In the genomic region with DNA sequence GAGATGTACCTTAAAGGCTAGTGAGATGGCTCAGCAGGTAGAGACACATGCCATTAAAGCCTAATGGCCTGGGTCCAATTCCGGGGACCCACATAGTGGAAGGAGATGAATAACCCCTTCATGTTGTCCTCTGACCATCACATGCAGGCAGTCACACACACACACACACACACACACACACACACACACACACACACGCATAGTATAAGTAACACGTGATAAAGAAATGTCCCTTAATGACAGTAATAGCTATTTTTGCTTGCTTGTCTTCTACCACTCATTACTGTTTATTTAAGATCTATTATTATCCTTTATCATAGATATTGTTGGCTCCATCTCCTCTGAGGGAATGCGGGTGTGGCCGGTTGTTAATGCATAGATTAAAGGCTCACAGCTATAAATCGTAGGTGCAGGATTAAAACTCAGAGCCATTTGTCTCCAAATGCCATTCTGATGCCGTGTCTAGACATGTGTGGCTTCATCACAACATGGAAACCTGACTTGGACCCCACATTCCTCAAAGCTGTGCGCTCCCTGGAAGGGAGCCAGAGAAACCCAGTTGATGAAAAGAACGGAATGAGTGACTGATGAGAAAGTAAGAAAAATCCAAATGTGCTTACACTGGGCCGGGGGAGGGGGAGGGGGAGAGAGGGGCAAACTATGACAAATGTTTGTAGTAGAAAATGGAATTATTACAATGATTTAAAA, we compare ENCODE assay signal across 16 mouse cellular contexts.
"Had no signal": no experiment of that assay in that cellular context is flagged by ENCODE, and none has a peak within 500 bp of the region (broad histone marks: within the 10 kb centered on the region; RNA-seq: fewer than 3 reads in every experiment).

No protein-coding gene starts in this region.

- H3K36me3 ChIP-seq: liver, embryonic 13.5 days; liver, embryonic 15.5 days; midbrain, embryonic 13.5 days; midbrain, embryonic 15.5 days; neural tube, embryonic 12.5 days; stomach, embryonic 15.5 days had no signal

- H3K4me2 ChIP-seq: liver, embryonic 11.5 days; liver, embryonic 13.5 days; liver, embryonic 15.5 days; midbrain, embryonic 11.5 days; midbrain, embryonic 13.5 days; midbrain, embryonic 15.5 days; neural tube, embryonic 12.5 days; stomach, embryonic 15.5 days had no signal

- H3K4me3 ChIP-seq: liver, embryonic 13.5 days; liver, embryonic 15.5 days; megakaryocyte, embryonic 14.5 days; midbrain, embryonic 13.5 days; midbrain, embryonic 15.5 days; neural tube, embryonic 12.5 days; stomach, embryonic 15.5 days had no signal

- H3K9me3 ChIP-seq: liver, embryonic 13.5 days; liver, embryonic 15.5 days; midbrain, embryonic 13.5 days; midbrain, embryonic 15.5 days; neural tube, embryonic 12.5 days; stomach, embryonic 15.5 days had no signal

- DNase-seq: liver, embryonic 13.5 days; right cerebral cortex, postnatal 14 days; thymus, adult 2 months; thymus, postnatal 25 days; thymus, postnatal 4 days had no signal

- H3K27me3 ChIP-seq: liver, embryonic 13.5 days; liver, embryonic 15.5 days; megakaryocyte, embryonic 14.5 days; midbrain, embryonic 13.5 days; midbrain, embryonic 15.5 days; neural tube, embryonic 12.5 days; stomach, embryonic 15.5 days had no signal

- H3K9ac ChIP-seq: liver, embryonic 13.5 days; liver, embryonic 15.5 days; liver, postnatal 0 days; midbrain, embryonic 13.5 days; midbrain, embryonic 15.5 days; neural tube, embryonic 12.5 days; stomach, embryonic 15.5 days had no signal

- H3K4me1 ChIP-seq: liver, embryonic 13.5 days; megakaryocyte, embryonic 14.5 days; neural tube, embryonic 12.5 days; stomach, embryonic 15.5 days had no signal

- H3K27ac ChIP-seq: liver, embryonic 13.5 days; macrophage; midbrain, embryonic 13.5 days; midbrain, embryonic 15.5 days; neural tube, embryonic 12.5 days; stomach, embryonic 15.5 days had no signal

- ATAC-seq: lung, postnatal 0 days; midbrain, embryonic 13.5 days; midbrain, embryonic 15.5 days had no signal
